Mouse (Mus musculus) stomach, postnatal 0 days (tissue): ENCODE results near the gene Ipmk.

Source experiments
- CTCF ChIP-seq: IDR thresholded peaks from 2 replicates; pipeline ENCODE4 v1.5.1; 2016; ENCODE audit warnings: antibody characterized with exemption, low read depth, mild to moderate bottlenecking, moderate library complexity
- EP300 ChIP-seq: optimal IDR thresholded peaks from 2 replicates; pipeline ENCODE3; 2016; ENCODE audit warnings: antibody characterized with exemption

- TF ChIP-seq CTCF (no peak), EP300 (no peak)
Observed at GRCm38 (mm10) chr10:71477147-71477546, 129.6 kb downstream of the Ipmk start.
